In genomic region chr17:10309135-10309623, GRCm38 (mm10) we compare ENCODE assay signal across 8 mouse cellular contexts. TPM values are rescaled to one million over a fixed set of nuclear protein-coding genes. Genes with fewer than 3 reads are reported as not detected.
DNase-seq lines count a peak whose midpoint lies in the region; ATAC-seq and TF ChIP-seq lines count a peak whose summit lies in the region.

No protein-coding gene starts in this region.

- WGBS in cerebellum, adult 2 months: 32% methylated on average over 4 of the region's 4 CpGs

- H3K4me1 ChIP-seq in cerebellum, adult 2 months (ENCODE audit: control insufficient read depth, insufficient read depth, low read length): peaks cover 6% of the 10 kb centered on the region

- TF ChIP-seq CTCF in cerebellum, adult 2 months (IDR thresholded peaks at IDR 0.05; ENCODE audit: borderline replicate concordance, insufficient read depth, low read depth, low read length): no peak

- H3K27ac ChIP-seq in cerebellum, adult 2 months (ENCODE audit: insufficient read depth, low read length): no peak overlapping the region

- peak overlapping the region; percentile 10 for H3K4me3 ChIP-seq in cerebellum, adult 2 months (replicated peaks; ENCODE audit: insufficient read depth, low read depth, low read length)

- ATAC-seq in erythroblast, adult 5-6 weeks (replicated peaks; ENCODE audit: low FRiP score, poor library complexity, severe bottlenecking): no peak

- DNase-seq in cerebellum, adult 2 months: no peak
- no peak for DNase-seq in cerebellum, adult 8-10 months
- DNase-seq in ovary, postnatal 36 days (ENCODE audit: low spot score): peak; percentile 39
- DNase-seq in ovary, postnatal 10 days (ENCODE audit: low spot score): no peak
- peak; percentile 60 for DNase-seq in kidney, postnatal 10 days
- no peak for DNase-seq in right cerebral cortex, adult 18-20 months
- no peak for DNase-seq in cerebellum, adult 11 months

- H3K27me3 ChIP-seq in cerebellum, adult 2 months (ENCODE audit: control insufficient read depth, insufficient read depth, low read length): no peaks in the 10 kb centered on the region

- TF ChIP-seq POLR2A in cerebellum, adult 2 months (IDR thresholded peaks at IDR 0.05; ENCODE audit: borderline replicate concordance, insufficient read depth, low read length): no peak

RNA-seq across cellular contexts. Expression of gene Qk, which starts 10.5 kb away (rescaled TPM):
- 276 and 278 TPM in 2 replicates for polyA plus RNA-seq in cerebellum, adult 2 months (2012; rRNA removed)
- 45.5 and 67.7 TPM in 2 replicates for total RNA-seq in erythroblast, adult 5-6 weeks (2015; ENCODE audit: low replicate concordance)
- total RNA-seq in erythroblast, adult 5-6 weeks (2017; ENCODE audit: low replicate concordance): 30.2 and 35.3 TPM in 2 replicates

Comparison
In these comparisons a context has a peak if more than half of its experiments do, and no peak if none do; other contexts are left out.
1. DNase-seq: peak in ovary, postnatal 36 days (single experiment) and kidney, postnatal 10 days (single experiment); none in cerebellum, adult 2 months (0 of 2), cerebellum, adult 8-10 months (single experiment), ovary, postnatal 10 days (single experiment), right cerebral cortex, adult 18-20 months (single experiment) and cerebellum, adult 11 months (single experiment).